Mouse (Mus musculus): ENCODE data around the gene Cbfa2t3. TPM values are rescaled to one million over a fixed set of nuclear protein-coding genes. Genes with fewer than 3 reads are reported as not detected.

The Cbfa2t3 gene
- polyA plus RNA-seq, 1 experiment from 2014 or later = 6.8 TPM

- no peak overlapping the region for H3K27ac ChIP-seq (ENCODE audit: low read length)
- no peak overlapping the region for H3K4me3 ChIP-seq (ENCODE audit: low read length)
- peaks cover 28% of the 10 kb centered on the region for H3K4me1 ChIP-seq (replicated peaks; ENCODE audit: control insufficient read depth, insufficient read depth, low read length)
- no peaks in the 10 kb centered on the region for H3K9me3 ChIP-seq (ENCODE audit: control insufficient read depth, low read length)
- no peak overlapping the region for H3K9ac ChIP-seq (ENCODE audit: low read length)
- no peaks in the 10 kb centered on the region for H3K27me3 ChIP-seq (ENCODE audit: control insufficient read depth, insufficient read depth, low read depth, low read length)
- no peak for ATAC-seq (ENCODE audit: low read depth)
- 42% methylated on average over 9 of the region's 9 CpGs for WGBS
- no peak overlapping the region for H3K4me2 ChIP-seq (ENCODE audit: low read depth, low read length)
- 0 out of 2 replicates have a peak, but pooled peaks cover 2% of the 10 kb centered on the region for H3K36me3 ChIP-seq (ENCODE audit: control insufficient read depth, insufficient read depth, low read length)
Measured at GRCm38 (mm10) chr8:122642071-122642470, 56.8 kb downstream of the Cbfa2t3 start.

GRCm38 (mm10) chr8:122641406-122641805, 57.5 kb downstream of the Cbfa2t3 start:
- no peak overlapping the region for H3K27ac ChIP-seq (ENCODE audit: low read length)
- no peaks in the 10 kb centered on the region for H3K27me3 ChIP-seq (ENCODE audit: control insufficient read depth, insufficient read depth, low read depth, low read length)
- peaks cover 30% of the 10 kb centered on the region for H3K4me1 ChIP-seq (replicated peaks; ENCODE audit: control insufficient read depth, insufficient read depth, low read length)
- ATAC-seq (ENCODE audit: low read depth) = no peak
- no peak overlapping the region for H3K9ac ChIP-seq (ENCODE audit: low read length)
- H3K36me3 ChIP-seq (ENCODE audit: control insufficient read depth, insufficient read depth, low read length) = 0 out of 2 replicates have a peak, but pooled peaks cover 2% of the 10 kb centered on the region
- no peak overlapping the region for H3K4me3 ChIP-seq (ENCODE audit: low read length)
- WGBS = 64% methylated on average over 15 of the region's 15 CpGs
- H3K9me3 ChIP-seq (ENCODE audit: control insufficient read depth, low read length) = no peaks in the 10 kb centered on the region
- H3K4me2 ChIP-seq (ENCODE audit: low read depth, low read length) = no peak overlapping the region

GRCm38 (mm10) chr8:122640825-122641224, 58.1 kb downstream of the Cbfa2t3 start:
- Histone ChIP-seq H3K27me3 (ENCODE audit: control insufficient read depth, insufficient read depth, low read depth, low read length) (no peaks in the 10 kb centered on the region), H3K4me1 (replicated peaks; ENCODE audit: control insufficient read depth, insufficient read depth, low read length) (peaks cover 30% of the 10 kb centered on the region), H3K9me3 (ENCODE audit: control insufficient read depth, low read length) (no peaks in the 10 kb centered on the region), H3K36me3 (ENCODE audit: control insufficient read depth, insufficient read depth, low read length) (0 out of 2 replicates have a peak, but pooled peaks cover 2% of the 10 kb centered on the region), H3K9ac (ENCODE audit: low read length) (no peak overlapping the region), H3K4me3 (ENCODE audit: low read length) (no peak overlapping the region), H3K4me2 (ENCODE audit: low read depth, low read length) (no peak overlapping the region), H3K27ac (ENCODE audit: low read length) (no peak overlapping the region)
- ATAC-seq (ENCODE audit: low read depth) = no peak
- 79% methylated on average over 4 of the region's 4 CpGs for WGBS

DNA sequence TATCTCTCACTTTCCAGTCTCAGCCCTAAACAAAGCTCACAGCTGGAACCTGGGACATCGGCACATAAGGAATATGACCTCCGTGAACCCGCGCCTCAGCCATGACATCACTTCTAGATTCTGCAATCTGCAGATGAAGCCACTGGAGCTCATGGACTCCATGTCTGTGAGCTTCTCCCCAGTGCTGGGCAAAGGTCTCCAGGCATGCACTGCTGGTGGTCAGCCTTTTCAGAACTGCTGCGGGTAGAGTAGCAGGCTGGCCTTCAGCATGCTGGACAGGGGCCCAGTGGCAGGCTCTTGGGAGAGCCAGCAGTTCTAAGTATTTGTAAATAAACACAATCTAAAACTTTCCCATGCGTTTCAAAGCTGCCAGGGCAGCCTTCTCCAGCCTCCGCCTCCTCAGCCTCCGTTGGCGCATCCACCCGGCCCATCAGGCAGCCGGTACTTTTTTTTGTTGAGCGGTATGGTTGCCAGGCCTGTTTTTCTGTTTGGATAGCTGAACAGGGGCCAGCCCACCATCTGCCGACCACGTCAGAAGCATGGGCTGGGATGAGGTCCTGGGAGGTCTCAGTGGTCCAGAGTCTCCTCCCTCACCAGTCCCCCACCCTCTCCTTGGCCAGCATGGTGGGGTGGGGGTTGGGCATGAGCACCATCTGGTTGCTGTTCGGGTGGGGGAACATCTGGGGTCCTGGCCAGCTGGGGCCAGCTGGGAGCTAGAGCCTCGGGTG, 59.2 kb downstream of the Cbfa2t3 start:
- peak overlapping the region; percentile 33 for H3K27ac ChIP-seq (ENCODE audit: low read length)
- no peak overlapping the region for H3K4me2 ChIP-seq (ENCODE audit: low read depth, low read length)
- peaks cover 30% of the 10 kb centered on the region for H3K4me1 ChIP-seq (replicated peaks; ENCODE audit: control insufficient read depth, insufficient read depth, low read length)
- H3K4me3 ChIP-seq (ENCODE audit: low read length) = no peak overlapping the region
- peak; percentile 87 for ATAC-seq (ENCODE audit: low read depth)
- WGBS = 21% methylated on average over 16 of the region's 16 CpGs
- no peaks in the 10 kb centered on the region for H3K27me3 ChIP-seq (ENCODE audit: control insufficient read depth, insufficient read depth, low read depth, low read length)
- no peaks in the 10 kb centered on the region for H3K9me3 ChIP-seq (ENCODE audit: control insufficient read depth, low read length)
- 0 out of 2 replicates have a peak, but pooled peaks cover 2% of the 10 kb centered on the region for H3K36me3 ChIP-seq (ENCODE audit: control insufficient read depth, insufficient read depth, low read length)
- no peak overlapping the region for H3K9ac ChIP-seq (ENCODE audit: low read length)

DNA sequence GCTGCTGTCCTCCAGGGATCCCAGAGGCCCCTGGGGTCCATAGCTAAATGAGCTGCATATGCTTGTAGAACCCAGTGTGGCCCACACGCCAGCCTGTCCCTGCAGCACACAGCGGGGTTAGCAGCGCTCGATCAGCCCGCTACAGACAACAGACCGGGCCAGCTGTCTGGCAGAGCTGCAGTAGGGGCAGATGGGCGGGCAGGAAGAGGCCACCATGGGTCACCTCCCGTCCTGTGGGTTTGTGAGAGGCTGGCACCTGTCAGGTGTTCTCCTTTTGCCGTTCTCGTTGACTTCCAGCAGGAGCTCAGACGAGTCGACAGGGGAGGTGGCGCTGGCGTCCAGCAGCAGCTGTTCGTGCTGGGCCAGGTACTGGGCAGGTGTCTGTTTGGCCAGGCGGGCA, 60.3 kb downstream of the Cbfa2t3 start:
- Histone ChIP-seq H3K9ac (ENCODE audit: low read length) (no peak overlapping the region), H3K36me3 (ENCODE audit: control insufficient read depth, insufficient read depth, low read length) (0 out of 2 replicates have a peak, but pooled peaks cover 5% of the 10 kb centered on the region), H3K27ac (ENCODE audit: low read length) (no peak overlapping the region), H3K4me1 (replicated peaks; ENCODE audit: control insufficient read depth, insufficient read depth, low read length) (peaks cover 30% of the 10 kb centered on the region), H3K4me2 (ENCODE audit: low read depth, low read length) (no peak overlapping the region), H3K27me3 (ENCODE audit: control insufficient read depth, insufficient read depth, low read depth, low read length) (no peaks in the 10 kb centered on the region), H3K9me3 (ENCODE audit: control insufficient read depth, low read length) (no peaks in the 10 kb centered on the region), H3K4me3 (ENCODE audit: low read length) (no peak overlapping the region)
- WGBS = 64% methylated on average over 16 of the region's 16 CpGs
- ATAC-seq (ENCODE audit: low read depth) = no peak

DNA sequence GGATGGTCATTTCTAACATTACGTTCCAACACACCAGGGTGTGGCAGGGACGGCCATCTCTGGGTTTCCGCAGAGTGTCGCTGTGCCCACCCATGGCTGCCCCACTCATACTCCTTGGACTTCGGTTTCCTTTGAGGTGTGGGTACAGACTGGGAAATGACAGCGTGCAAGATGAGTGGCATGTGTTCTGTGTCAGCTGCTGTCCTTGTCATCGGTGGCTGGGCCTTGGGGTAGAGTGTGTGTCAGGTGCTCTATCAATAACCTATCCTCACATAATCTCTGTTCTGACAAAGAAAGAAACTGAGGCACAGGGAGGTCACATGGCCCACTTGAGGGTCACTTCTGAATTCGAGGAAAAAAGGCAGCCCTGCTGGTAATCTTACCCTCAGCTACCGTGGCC, 61.7 kb downstream of the Cbfa2t3 start:
- Histone ChIP-seq H3K4me3 (ENCODE audit: low read length) (no peak overlapping the region), H3K9me3 (ENCODE audit: control insufficient read depth, low read length) (no peaks in the 10 kb centered on the region), H3K27me3 (ENCODE audit: control insufficient read depth, insufficient read depth, low read depth, low read length) (no peaks in the 10 kb centered on the region), H3K4me1 (replicated peaks; ENCODE audit: control insufficient read depth, insufficient read depth, low read length) (peaks cover 30% of the 10 kb centered on the region), H3K36me3 (ENCODE audit: control insufficient read depth, insufficient read depth, low read length) (0 out of 2 replicates have a peak, but pooled peaks cover 4% of the 10 kb centered on the region), H3K4me2 (ENCODE audit: low read depth, low read length) (no peak overlapping the region), H3K9ac (ENCODE audit: low read length) (no peak overlapping the region), H3K27ac (ENCODE audit: low read length) (no peak overlapping the region)
- WGBS = 78% methylated on average over 9 of the region's 9 CpGs
- no peak for ATAC-seq (ENCODE audit: low read depth)

- Histone ChIP-seq H3K9ac (ENCODE audit: low read length) (no peak overlapping the region), H3K27ac (ENCODE audit: low read length) (no peak overlapping the region), H3K36me3 (ENCODE audit: control insufficient read depth, insufficient read depth, low read length) (0 out of 2 replicates have a peak, but pooled peaks cover 4% of the 10 kb centered on the region), H3K4me3 (ENCODE audit: low read length) (no peak overlapping the region), H3K4me1 (replicated peaks; ENCODE audit: control insufficient read depth, insufficient read depth, low read length) (peaks cover 27% of the 10 kb centered on the region), H3K27me3 (ENCODE audit: control insufficient read depth, insufficient read depth, low read depth, low read length) (no peaks in the 10 kb centered on the region), H3K9me3 (ENCODE audit: control insufficient read depth, low read length) (no peaks in the 10 kb centered on the region), H3K4me2 (ENCODE audit: low read depth, low read length) (no peak overlapping the region)
- no peak for ATAC-seq (ENCODE audit: low read depth)
- 36% methylated on average over 9 of the region's 9 CpGs for WGBS
Measured at GRCm38 (mm10) chr8:122636803-122637175, 62.1 kb downstream of the Cbfa2t3 start.

- Histone ChIP-seq H3K4me1 (replicated peaks; ENCODE audit: control insufficient read depth, insufficient read depth, low read length) (peaks cover 23% of the 10 kb centered on the region), H3K9ac (ENCODE audit: low read length) (no peak overlapping the region), H3K9me3 (ENCODE audit: control insufficient read depth, low read length) (no peaks in the 10 kb centered on the region), H3K4me2 (ENCODE audit: low read depth, low read length) (no peak overlapping the region), H3K4me3 (ENCODE audit: low read length) (no peak overlapping the region), H3K36me3 (ENCODE audit: control insufficient read depth, insufficient read depth, low read length) (0 out of 2 replicates have a peak, but pooled peaks cover 4% of the 10 kb centered on the region), H3K27me3 (ENCODE audit: control insufficient read depth, insufficient read depth, low read depth, low read length) (no peaks in the 10 kb centered on the region), H3K27ac (ENCODE audit: low read length) (no peak overlapping the region)
- 40% methylated on average over 14 of the region's 14 CpGs for WGBS
- no peak for ATAC-seq (ENCODE audit: low read depth)
Measured at GRCm38 (mm10) chr8:122635878-122636802, 62.8 kb downstream of the Cbfa2t3 start.

DNA sequence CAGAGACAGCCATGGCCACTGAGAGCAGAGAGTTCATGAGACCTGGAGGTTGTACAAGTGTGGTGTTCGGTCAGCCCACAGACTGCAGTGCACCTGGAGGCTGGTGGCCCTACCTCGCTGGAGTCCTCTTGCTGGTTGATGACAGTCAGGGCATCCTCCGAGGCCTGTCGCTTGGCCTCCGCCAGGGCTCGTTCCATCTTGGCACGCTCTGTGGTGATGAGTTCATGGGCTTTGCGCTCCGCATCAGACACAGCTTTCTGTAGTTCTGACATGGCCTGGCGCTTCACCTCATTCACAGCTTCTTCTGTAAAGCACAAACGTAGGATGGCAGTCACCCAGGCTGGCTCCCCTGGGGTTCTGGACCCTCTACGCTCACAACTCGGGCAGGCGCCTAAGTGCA, 65.7 kb downstream of the Cbfa2t3 start:
- Histone ChIP-seq H3K36me3 (ENCODE audit: control insufficient read depth, insufficient read depth, low read length) (0 out of 2 replicates have a peak, but pooled peaks cover 4% of the 10 kb centered on the region), H3K27me3 (ENCODE audit: control insufficient read depth, insufficient read depth, low read depth, low read length) (peaks cover 3% of the 10 kb centered on the region; the same call in 1 of the 2 replicates), H3K9ac (ENCODE audit: low read length) (no peak overlapping the region), H3K4me1 (replicated peaks; ENCODE audit: control insufficient read depth, insufficient read depth, low read length) (peaks cover 3% of the 10 kb centered on the region; the same call in 1 of the 2 replicates), H3K4me2 (ENCODE audit: low read depth, low read length) (no peak overlapping the region), H3K9me3 (ENCODE audit: control insufficient read depth, low read length) (no peaks in the 10 kb centered on the region), H3K27ac (ENCODE audit: low read length) (no peak overlapping the region), H3K4me3 (ENCODE audit: low read length) (no peak overlapping the region)
- 87% methylated on average over 14 of the region's 14 CpGs for WGBS
- no peak for ATAC-seq (ENCODE audit: low read depth)

Data from lung, embryonic 16.5 days (tissue).